Mouse (Mus musculus): ENCODE measurements around the gene Mcub.
A peak's percentile ranks its signal among the peaks of the same experiment; 100 is the strongest.

Gene Mcub

GRCm38 (mm10) chr3:129948359-129948758 is 21.6 kb downstream of the Mcub start:
- no peak for DNase-seq (ENCODE audit: low spot score)

- DNase-seq (ENCODE audit: low spot score): no peak
These were observed 23.6 kb downstream of the Mcub start for GRCm38 (mm10) chr3:129946217-129946914.

- DNase-seq (ENCODE audit: low spot score): no peak
These were observed 26.2 kb downstream of the Mcub start for GRCm38 (mm10) chr3:129943813-129944212.

GRCm38 (mm10) chr3:129941291-129941690 is 28.7 kb downstream of the Mcub start:
- no peak for DNase-seq (ENCODE audit: low spot score)

- DNase-seq (ENCODE audit: low spot score): no peak
These were observed 29.2 kb downstream of the Mcub start for GRCm38 (mm10) chr3:129940780-129941179.

- DNase-seq (ENCODE audit: low spot score): peak; percentile 55
These were observed 30.9 kb downstream of the Mcub start for GRCm38 (mm10) chr3:129939058-129939457.

GRCm38 (mm10) chr3:129937848-129938247 is 32.2 kb downstream of the Mcub start:
- no peak for DNase-seq (ENCODE audit: low spot score)

- DNase-seq (ENCODE audit: low spot score): no peak
These were observed 33.4 kb downstream of the Mcub start for GRCm38 (mm10) chr3:129936561-129936960.

GRCm38 (mm10) chr3:129932443-129932842 is 37.6 kb downstream of the Mcub start:
- peak; percentile 43 for DNase-seq (ENCODE audit: low spot score)

GRCm38 (mm10) chr3:129930213-129930778 is 39.7 kb downstream of the Mcub start:
- no peak for DNase-seq (ENCODE audit: low spot score)

GRCm38 (mm10) chr3:129925861-129926260 is 44.1 kb downstream of the Mcub start:
- no peak for DNase-seq (ENCODE audit: low spot score)

- no peak for DNase-seq (ENCODE audit: low spot score)
These were observed 46.4 kb downstream of the Mcub start for GRCm38 (mm10) chr3:129923581-129923980.

- peak; percentile 80 for DNase-seq (ENCODE audit: low spot score)
These were observed 51.6 kb downstream of the Mcub start for GRCm38 (mm10) chr3:129918434-129918833.

- no peak for DNase-seq (ENCODE audit: low spot score)
These were observed 52.6 kb downstream of the Mcub start for GRCm38 (mm10) chr3:129917424-129917823.

GRCm38 (mm10) chr3:129913241-129913640 is 56.8 kb downstream of the Mcub start:
- no peak for DNase-seq (ENCODE audit: low spot score)

GRCm38 (mm10) chr3:129912025-129912424 is 58.0 kb downstream of the Mcub start:
- no peak for DNase-seq (ENCODE audit: low spot score)

GRCm38 (mm10) chr3:129904381-129905132 is 65.4 kb downstream of the Mcub start:
- DNase-seq (ENCODE audit: low spot score): no peak

GRCm38 (mm10) chr3:129903866-129904265 is 66.1 kb downstream of the Mcub start:
- no peak for DNase-seq (ENCODE audit: low spot score)

- DNase-seq (ENCODE audit: low spot score): no peak
These were observed 66.6 kb downstream of the Mcub start for GRCm38 (mm10) chr3:129903369-129903768.

- peak; percentile 78 for DNase-seq (ENCODE audit: low spot score)
These were observed 68.7 kb downstream of the Mcub start, which contains the start of gene Casp6 for GRCm38 (mm10) chr3:129901271-129901809. TSS of gene Casp6 (plus strand) at chr3:129901425.

GRCm38 (mm10) chr3:129898886-129899285 is 71.1 kb downstream of the Mcub start:
- DNase-seq (ENCODE audit: low spot score): peak; percentile 20

- DNase-seq (ENCODE audit: low spot score): no peak
These were observed 73.4 kb downstream of the Mcub start for GRCm38 (mm10) chr3:129896591-129896990.

GRCm38 (mm10) chr3:129893143-129893542 is 76.9 kb downstream of the Mcub start:
- no peak for DNase-seq (ENCODE audit: low spot score)
